Mouse (Mus musculus): Measurements from ENCODE around the gene Dcdc2b.

The Dcdc2b gene

DNA sequence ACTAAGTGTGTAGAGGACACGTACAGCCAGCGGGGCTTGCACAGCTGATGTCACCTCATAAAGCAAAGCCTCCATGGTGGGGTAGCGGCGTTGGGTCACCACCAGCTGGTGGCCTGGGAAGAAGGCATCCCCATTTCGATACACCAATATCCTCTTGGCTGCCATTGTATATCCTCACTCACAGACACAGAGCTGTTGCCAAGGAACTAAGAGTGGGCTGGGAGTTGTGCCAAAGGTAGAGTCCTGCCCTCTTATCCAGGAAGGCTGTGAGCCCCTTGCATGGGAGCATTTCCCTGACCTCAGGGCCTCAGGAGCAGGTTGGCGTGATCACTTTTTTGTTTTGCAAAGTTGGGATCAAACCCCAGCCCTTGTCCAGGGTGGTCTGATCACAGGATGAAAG, at the start of gene Dcdc2b:
Gene Dcdc2b (minus strand): TSS at position 165 of the 400 bp plus-strand sequence.
- DNase-seq (ENCODE audit: low spot score) = no peak

DNA sequence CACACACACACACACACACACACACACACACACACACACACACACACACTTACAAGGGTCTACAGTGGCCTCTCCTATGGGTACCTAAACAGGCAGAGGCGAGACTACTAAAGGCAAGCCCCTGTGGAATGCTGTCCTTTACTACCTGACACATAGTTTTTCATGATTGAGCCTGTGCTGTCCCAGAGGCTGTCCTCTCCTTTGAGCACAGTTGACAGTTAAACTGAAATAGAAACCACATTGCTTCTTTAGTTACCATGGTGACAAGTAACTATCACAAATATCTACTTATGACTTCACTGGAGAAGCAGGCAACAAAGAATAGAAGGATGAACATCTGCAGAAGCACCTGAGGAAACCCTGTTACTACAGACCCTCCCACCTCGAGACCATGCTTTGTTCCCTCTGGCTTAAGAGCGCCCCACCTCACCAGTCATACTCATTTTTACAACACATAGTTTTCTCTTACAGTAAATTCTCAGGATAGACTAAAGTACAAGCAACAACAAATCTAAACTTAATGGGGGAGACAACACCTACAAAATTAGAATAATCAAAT, 48.3 kb upstream of the Dcdc2b start:
- no peak for DNase-seq (ENCODE audit: low spot score)

DNA sequence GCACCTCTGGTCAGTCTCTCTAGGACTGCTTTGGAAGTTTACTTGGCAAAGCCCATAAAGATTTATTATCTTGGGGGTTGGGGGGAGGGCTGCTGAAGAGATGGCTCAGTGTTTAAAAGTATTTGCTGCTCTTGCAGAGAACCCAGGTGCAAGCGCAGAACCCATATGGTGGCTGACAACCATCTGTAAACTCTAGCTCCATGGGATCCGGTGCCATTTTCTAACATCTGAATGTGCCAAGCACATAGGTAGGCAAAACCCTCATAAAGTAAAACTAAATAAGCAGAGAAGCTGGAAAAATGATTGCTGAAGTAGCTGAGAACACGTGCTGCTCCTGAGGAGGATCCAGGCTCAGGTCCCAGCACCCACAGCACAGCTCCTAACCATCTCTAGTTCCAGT, 47.5 kb upstream of the Dcdc2b start:
- no peak for DNase-seq (ENCODE audit: low spot score)

DNA sequence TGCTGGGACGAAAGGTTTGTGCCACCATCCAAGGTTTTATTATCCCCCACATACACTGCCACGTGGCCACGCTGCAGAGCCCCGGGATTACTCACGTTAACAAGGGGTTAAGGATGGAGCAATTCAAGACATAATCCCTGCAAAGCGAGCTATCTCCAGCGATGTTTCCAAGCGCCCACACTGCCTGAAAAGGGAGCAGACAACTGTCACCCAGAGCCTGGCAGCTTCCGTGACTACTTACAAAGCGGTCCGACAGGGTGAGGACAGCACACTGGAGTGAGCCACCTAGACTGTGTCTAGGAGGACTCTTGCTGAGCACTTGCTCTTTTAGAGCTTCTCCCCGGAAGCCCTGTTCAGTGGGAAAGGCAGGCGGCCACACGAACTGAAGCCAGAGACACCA, 40.7 kb upstream of the Dcdc2b start:
- no peak for DNase-seq (ENCODE audit: low spot score)

DNA sequence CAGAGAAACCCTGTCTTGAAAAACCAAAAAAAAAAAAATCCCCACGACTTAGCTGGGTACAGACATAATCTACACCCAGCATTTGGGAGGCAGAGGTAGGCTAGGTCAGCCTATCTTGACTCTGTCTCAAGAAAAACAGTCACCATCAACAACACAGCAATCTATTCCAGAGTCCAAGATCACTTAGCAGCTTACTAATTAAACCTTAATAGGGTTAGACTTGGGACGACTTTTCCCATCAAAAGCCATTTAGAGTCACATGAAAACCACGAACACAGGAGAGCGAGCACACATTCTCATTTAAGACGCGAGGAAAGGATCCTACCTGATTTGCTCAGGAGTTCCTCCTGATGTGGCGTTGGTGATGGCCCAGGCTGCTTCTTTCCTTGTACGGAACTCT, 36.3 kb upstream of the Dcdc2b start:
- no peak for DNase-seq (ENCODE audit: low spot score)

DNA sequence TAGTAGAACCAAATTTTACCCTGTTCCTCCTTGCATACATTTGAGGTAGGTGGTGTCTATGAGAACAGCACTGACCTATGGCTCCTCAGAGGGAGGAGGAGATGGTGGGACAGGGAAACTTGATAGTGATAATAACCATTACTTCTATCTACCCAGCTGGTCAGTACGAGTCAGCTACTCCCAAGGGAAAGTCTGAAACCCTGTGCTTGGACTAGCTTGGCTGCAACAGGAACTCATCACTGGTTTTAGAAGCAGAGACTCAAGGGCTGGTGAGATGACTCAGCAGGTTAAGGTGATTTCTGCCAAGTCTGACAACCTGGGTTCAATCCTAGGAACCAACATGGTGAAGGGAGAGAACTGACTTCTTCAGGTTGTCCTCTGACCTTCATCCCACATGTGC, 34.6 kb upstream of the Dcdc2b start:
- no peak for DNase-seq (ENCODE audit: low spot score)

DNA sequence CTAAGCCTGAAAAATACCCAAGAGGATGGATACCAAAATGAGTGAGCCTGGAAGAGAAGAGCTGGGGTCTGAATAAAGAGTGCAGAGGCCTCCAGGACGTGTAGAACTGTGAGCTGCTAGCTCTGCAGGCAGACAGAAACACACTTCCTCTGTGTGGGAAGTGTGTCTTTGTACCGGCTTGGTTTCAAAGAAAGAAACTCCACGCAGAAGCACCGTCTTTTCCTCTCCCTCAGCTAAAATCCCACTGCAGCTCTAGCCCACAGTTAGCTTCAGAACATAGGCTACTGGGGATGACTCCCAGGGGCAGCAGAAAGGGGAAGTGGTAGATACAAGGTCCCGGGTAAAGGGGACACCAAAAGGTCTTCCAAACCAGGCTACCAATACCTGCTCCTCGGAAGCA, 31.1 kb upstream of the Dcdc2b start:
- DNase-seq (ENCODE audit: low spot score) = no peak

DNA sequence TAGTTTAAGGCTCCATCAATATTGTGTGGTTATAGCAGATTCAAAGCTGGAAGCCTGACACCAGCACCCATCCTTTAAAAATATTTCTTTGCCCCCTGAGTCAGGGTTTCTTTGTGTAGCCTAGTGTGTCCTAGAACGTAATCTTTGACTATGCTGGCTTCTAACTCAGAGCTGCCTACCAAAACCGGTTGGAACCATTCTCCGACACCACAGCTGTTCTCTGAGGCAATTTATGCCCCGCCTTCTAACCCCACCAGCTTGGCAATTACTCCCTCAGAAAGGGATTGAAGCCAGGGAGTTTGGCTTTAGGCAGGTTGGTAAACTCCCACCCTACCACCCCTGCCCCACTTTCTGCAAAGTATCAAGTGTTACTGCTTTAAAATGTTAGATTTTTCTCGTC, 27.7 kb upstream of the Dcdc2b start:
- no peak for DNase-seq (ENCODE audit: low spot score)

DNA sequence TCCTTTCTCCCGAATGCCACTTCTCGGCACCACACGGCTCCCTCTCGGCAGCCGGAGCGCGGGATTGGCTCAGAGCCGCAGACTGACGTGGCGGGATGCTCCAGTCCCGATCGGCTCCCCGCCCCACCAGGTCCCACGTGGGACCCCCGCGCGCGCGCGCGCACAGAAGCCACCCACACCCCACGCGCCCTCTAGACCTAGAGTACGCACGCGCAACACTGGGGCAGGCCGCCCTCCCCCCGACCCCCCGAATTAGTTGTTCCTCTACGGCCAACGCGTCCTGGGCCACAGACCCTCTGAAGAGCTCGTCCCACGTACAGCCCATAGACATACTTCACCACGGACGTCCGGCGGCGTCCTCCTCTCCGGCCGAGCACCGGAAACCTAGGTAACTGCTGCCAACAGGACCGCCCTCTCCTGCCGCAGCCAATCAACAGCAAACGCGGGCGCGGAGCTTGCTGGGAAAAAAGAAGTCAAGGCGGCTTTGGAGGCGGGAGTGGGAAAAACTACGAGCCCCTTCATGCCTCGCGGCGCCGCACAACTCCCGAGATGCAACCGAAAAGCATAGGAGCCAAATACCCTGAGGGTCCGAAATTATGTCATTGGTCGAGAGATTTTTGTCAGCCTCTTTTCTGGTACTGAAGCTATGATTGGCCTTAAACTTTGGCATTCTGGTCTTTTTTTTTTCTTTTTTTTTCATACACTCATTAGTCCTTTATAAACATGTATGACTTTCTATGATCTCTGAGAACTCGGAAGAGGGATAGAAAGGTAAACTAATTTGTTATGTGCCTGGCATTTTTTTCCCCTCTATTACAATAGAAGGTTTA, 26.8 kb upstream of the Dcdc2b start, which contains the start of gene Txlna:
Gene Txlna (minus strand): TSS at position 428 of the 830 bp plus-strand sequence.
- DNase-seq (ENCODE audit: low spot score) = peak; percentile 82

DNA sequence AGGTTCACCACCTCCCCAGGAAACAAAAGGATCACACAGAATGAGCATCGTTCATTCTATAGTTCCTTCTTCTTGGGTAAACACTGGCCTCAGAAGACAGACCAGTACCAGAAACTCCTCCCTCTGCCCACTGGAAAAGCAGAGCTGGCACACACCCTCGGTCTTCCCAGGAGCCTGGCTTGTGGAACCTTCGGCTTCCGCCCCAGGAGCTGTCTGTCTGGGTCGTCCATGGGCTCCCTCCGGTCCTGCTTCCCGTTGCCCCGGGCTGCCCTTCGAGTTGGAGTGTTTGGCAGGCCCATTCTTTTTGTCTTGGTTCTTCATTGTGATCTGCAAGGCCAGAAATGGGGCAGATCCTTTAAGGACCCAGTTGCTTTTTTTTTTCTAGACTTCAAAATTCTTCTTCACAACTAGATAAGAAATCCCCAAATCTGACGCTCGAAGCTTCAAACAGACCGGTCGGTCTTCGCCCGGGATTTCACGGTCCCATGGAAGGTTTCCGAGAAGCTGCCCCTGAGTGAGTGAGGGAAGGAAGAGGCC, 26.1 kb upstream of the Dcdc2b start:
- peak; percentile 34 for DNase-seq (ENCODE audit: low spot score)

DNA sequence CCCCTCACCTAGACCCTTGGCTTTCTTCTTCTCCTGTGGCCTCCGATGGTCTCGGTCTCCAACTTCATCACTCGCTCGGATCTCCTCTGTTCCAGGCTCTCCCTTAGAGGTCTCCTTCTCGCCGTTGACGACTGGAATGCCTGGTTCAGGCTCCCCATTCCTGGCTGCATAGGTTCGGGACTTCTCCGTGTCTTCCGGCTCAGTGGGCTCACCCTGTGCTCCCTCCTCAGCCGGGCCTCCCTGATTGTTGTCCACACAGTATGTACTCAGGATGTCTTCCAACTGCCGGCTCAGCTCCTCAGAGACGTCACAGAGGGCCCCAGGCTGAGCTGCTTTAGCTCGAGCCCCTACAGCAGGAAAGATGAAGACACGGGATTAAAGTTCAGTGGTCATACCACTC, 25.2 kb upstream of the Dcdc2b start:
- no peak for DNase-seq (ENCODE audit: low spot score)

DNA sequence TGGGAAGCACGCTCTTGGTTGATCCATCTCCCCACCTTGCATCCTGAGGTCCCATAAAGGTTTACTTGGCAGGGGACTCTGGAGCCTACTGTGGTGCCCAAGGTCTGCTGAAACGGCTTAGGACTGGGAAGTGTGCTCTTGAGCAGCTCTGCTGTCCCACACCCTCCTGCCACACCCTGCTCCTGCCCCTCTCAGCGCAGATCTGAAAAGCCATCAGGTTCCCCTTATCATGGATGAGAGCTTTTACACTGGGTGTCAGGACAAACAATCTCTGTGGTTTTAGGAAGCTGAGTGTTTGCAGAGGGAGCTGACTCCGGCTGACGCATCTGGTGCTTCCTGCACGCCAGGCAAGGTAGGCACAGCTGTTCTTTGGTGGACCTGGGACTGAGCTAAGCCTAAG, 19.8 kb upstream of the Dcdc2b start:
- no peak for DNase-seq (ENCODE audit: low spot score)

DNA sequence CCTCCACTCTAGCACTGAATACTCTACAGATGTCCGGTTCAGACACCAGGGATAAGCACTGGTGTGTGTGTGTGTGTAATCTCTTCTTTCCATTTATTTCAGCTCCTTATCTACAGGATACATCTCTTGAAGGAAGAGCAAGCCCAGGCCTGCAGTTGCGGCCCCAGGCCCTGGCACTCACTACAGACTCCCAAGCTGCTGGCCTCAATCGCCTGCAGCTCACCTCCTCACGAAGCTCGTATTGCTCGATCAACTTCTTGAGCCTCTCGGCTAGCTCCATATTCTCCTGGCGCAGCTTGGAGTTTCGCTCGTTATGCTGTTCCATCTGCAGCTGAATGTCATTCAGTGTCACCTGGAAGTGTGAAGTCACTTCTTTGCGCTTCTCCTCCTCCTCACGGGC, 17.8 kb upstream of the Dcdc2b start:
- no peak for DNase-seq (ENCODE audit: low spot score)

DNA sequence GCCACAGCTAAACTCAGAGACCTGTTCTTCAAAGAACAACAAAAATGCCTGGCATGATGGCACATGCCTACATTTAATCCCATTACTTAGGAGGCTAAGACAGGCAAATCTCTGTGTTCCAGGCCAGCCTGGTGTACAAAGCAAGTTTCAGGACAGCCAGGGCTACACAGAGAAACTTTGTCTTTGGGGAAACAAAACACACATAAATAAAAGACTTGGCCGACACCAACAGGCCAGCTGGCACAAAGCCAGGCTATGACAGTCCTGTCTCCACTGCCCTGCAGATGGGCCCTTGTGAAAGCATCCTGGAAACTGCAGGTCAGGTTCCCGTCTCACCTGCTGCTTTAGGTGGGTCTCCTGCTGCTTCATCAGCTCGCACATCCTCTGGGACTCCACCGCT, 16.9 kb upstream of the Dcdc2b start:
- DNase-seq (ENCODE audit: low spot score) = no peak

DNA sequence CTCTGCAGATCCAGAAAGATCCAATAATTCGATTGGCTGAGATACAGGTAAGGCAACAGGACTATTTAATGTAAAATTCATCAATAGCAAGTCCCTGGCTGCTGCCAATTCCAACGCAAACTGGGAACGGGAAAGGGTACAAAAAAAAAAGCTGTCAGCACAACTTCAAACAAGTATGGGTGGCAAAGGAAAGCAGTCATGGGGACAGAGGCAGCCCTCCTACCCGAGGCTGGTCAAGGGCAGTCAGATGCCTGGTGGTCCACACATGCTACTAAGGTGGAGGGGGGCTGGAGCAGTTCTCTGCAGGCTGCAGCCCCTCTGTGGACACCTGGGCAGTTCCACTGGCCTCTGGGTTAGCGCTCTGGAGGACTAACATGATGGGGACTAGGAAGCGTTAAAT, 12.0 kb upstream of the Dcdc2b start:
- no peak for DNase-seq (ENCODE audit: low spot score)

DNA sequence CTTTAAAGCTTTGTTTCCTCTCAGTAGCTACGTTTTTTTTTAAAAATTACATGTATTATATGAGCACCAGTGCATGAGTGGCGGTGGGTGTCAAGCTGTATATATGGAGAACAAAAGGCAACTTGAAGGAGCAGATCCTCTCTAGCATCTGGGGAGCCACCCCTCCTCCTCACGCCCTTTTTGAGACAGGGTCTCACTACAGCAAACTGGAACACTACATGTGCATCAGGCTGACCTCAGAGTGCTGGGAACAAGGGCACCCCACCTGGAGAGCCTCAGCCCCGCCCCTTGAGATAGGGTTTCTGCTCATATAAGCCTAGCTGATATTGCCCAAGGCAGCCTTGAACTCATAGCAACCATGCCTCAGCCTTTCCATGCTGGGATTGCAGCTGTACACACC, 11.4 kb upstream of the Dcdc2b start:
- no peak for DNase-seq (ENCODE audit: low spot score)

DNA sequence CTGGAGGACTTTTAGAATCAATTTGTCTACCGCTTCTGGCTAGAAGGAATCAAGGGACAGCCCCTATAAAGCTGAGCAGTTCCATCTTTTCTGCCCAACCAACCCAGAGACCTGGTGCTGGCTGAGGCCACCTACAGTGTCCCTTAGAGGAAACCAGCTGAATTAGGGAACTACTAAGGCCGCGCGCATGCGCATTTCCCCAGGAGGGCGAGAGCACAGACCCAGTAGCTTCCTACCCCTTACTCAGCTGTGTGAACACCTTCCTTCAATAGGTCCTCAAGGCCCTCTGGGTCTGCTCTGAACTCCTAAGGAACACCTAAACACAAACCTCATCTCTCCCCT, 10.9 kb upstream of the Dcdc2b start:
- DNase-seq (ENCODE audit: low spot score) = no peak

DNA sequence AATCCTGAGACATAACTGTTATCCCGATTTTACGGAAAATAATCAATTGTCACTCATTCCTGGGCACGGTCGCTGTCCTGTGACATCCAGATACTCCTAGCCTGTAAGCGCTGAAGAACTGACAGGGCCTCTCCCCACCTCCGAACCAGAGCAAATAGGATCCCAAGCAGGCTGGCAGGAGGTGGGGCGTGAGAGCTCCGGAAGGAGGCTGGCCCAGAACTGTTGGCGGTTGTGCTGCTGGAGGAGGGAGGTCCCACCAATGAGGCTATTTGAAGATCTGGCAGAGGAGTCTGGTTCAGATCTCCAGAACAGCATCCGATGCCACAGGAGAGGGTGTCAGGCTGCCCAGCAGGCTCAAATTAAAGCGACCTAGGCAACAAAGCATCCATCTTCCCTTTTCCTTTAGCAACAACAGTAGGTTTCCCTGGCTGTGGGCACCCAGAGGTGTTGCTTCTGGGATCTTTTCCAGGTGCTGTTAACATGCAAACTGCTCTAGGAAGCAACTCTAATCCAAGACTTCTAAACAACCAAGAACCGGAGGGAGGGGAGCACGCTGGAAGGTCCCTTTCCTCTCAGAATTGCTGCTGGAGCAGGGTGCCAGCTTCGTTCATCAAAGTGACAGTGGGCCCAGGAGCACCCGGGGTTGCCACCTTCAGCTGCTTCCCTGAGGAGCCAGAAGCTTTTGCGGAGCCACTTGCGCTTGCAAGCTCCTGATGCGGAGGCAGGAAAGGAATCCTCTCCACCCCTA, 10.4 kb upstream of the Dcdc2b start:
- DNase-seq (ENCODE audit: low spot score) = no peak

DNA sequence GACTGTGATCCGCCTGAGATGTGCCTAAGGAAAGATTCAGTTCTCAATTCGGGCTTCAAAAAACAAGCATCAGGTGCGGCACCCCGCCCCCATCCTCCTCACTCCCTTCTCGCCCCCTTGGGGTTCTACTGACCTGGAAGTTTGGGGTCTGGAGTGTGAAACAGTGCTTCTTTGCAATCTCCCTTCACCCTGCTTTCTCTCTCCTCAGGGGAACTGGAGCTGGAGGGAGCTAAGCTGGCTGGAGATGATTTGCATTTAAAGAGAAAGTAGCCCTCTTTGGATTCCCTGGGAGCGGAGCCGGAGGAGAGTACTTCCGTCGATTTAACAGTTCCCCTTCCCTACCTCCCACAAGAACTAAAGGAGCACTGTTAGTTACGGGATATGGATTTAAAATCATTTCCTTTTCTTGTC, 9.6 kb upstream of the Dcdc2b start, which contains the start of gene Ccdc28b:
Gene Ccdc28b (minus strand): TSS at position 267 of the 411 bp plus-strand sequence.
- no peak for DNase-seq (ENCODE audit: low spot score)

DNA sequence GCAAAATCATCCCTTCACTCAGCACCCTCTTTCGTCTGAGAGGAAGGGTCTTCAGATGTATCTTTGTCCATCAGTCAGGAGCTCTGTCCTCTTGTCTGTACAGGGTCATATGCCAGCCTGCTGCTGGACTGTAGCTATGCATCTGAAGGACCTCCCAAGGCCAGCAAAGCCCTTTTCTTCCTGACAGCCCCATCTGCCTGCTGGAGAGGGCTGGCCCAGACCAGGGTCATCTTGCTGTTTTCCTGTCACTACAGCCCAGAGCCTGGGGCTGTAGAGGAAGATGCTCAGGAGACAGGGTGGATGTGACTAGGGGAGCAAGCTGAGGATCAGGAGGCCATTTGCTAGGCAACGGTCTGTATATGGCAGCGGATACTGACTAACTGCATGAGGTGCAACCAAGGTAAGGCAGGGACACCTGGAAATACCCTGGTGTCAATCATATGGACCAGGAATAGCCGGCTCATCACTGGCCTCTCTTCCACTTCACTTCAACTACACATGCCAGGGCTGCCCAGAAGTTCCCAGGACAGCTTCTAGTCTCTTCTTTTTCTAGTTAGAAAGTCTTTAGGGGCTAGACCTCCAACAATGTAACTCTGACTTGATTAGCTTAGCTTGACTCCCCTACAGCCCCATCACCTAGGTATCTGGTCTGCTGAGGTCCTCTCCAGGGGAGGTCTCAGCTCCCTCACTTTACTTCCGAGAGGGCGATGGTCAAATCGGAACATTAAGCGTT, 8.9 kb upstream of the Dcdc2b start:
- DNase-seq (ENCODE audit: low spot score) = no peak

DNA sequence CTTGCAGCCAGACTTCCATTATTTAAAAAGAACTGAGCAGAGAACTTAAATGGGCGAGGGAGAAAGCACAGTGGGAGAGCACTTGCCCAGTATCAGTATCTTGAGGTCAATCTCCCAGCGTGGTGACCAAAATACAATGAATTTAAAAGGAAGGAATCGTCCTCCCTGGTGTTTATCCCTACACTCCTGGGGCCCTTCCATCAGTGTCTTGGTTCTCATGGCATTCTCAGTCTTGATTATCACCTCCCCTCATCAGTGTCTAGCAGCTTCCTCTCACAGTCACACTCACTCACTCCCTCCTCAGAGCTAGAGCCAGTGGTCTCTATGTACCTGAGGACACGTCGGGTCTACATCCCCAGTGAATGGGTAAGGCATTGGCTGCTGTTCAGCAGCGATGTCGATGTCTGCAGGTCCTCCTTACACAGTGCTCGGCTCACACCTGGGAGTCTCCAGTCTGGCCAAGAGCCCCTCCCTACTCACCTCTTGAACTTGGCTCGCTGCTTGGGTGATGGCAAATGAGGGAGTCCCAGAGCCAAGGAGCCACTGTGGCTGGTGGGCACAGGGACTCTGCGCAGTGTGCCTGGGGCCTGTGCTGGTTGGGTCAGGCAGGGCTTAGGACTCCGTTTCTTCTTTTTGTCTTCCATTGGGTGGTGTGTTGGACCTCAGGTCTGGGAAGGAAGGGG, 8.2 kb upstream of the Dcdc2b start:
- DNase-seq (ENCODE audit: low spot score) = no peak

Measured in ovary, postnatal 10 days (tissue).